Mouse (Mus musculus) CH12.LX (cell line): ENCODE results near the gene Crhbp.

Experiments
- CTCF ChIP-seq, 2 experiments: IDR thresholded peaks in 1 of 2; conservative IDR thresholded peaks in 1 of 2; 2 replicates each; pipeline ENCODE4 v1.5.1; 2011 to 2012; ENCODE audit warnings: low read depth in 2 of 2, low read length in 2 of 2, improper control_type of control experiment in 1 of 2, inconsistent platforms in 1 of 2, mild to moderate bottlenecking in 1 of 2, moderate library complexity in 1 of 2
- E2F4 ChIP-seq: IDR thresholded peaks from 2 replicates; pipeline ENCODE4 v1.6.1; 2011; ENCODE audit warnings: low read depth, low read length, improper control_type of control experiment; ENCODE audit not compliant: insufficient replicate concordance
- EP300 ChIP-seq: IDR thresholded peaks from 2 replicates; pipeline ENCODE4 v1.6.1; 2011; ENCODE audit warnings: low read length, improper control_type of control experiment
- JUND ChIP-seq: conservative IDR thresholded peaks from 2 replicates; pipeline ENCODE4 v1.6.1; 2011; ENCODE audit warnings: low read depth, low read length, improper control_type of control experiment
- MAZ ChIP-seq: IDR thresholded peaks from 2 replicates; pipeline ENCODE4 v1.6.1; 2012; ENCODE audit warnings: low read depth, mild to moderate bottlenecking, inconsistent platforms, low read length, improper control_type of control experiment, moderate library complexity
- PAX5 ChIP-seq: IDR thresholded peaks from 2 replicates; pipeline ENCODE4 v1.6.1; 2012; ENCODE audit warnings: low read length, inconsistent platforms, mixed read lengths
- POLR2A ChIP-seq: IDR thresholded peaks from 2 replicates; pipeline ENCODE4 v1.6.1; 2011; ENCODE audit warnings: low read depth, mild to moderate bottlenecking, improper control_type of control experiment, low read length
- ZC3H11A ChIP-seq: IDR thresholded peaks from 2 replicates; pipeline ENCODE4 v1.6.1; 2012; ENCODE audit warnings: low read depth, mild to moderate bottlenecking, inconsistent platforms, low read length, improper control_type of control experiment
- ZNF384 ChIP-seq: IDR thresholded peaks from 2 replicates; pipeline ENCODE4 v1.6.1; 2012; ENCODE audit warnings: low read depth, low read length, improper control_type of control experiment, inconsistent platforms

GRCm38 (mm10) chr13:95477173-95477572 is 32.4 kb upstream of the Crhbp start:
- no peak for TF ChIP-seq CTCF (conservative IDR thresholded peaks at IDR 0.05 in 1 of 2, IDR thresholded peaks at IDR 0.05 in 1 of 2; ENCODE audit: low read depth in 2 of 2, low read length in 2 of 2)
- TF ChIP-seq E2F4 = no peak
- TF ChIP-seq PAX5 = no peak
- TF ChIP-seq ZC3H11A = no peak
- TF ChIP-seq ZNF384 = no peak
- TF ChIP-seq EP300 = no peak
- TF ChIP-seq MAZ = no peak
- no peak for TF ChIP-seq JUND
- no peak for TF ChIP-seq POLR2A
